Mouse (Mus musculus): ENCODE data around the gene Spats2l.

GRCm38 (mm10) chr1:57824966-57825759 lies 51.2 kb downstream of the Spats2l start:
- no peak for TF ChIP-seq CTCF (IDR thresholded peaks at IDR 0.05)
- no peak for TF ChIP-seq EP300 (IDR thresholded peaks at IDR 0.05)
